ENCODE assay signal across 10 mouse cellular contexts in the genomic region with DNA sequence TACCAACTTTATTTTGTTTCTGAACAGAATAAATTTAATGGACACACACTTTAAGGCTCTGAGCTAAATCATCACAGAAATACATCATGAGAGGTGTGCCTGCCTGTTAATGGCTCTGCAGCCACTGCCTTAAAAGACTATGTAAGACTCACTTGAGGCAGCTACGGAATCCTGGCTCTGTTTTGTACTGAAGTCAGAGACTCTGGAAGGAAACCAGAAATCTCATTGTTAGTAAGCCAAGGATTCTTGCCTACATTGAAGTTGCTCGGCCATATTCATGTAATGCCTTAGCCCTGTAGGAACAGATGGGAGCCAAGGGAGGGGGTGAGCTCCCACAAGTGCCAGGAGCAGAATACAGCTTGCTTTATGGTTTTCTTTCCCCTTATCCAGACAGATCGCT.
DNase-seq lines count a peak whose midpoint lies in the region; ATAC-seq lines count a peak whose summit lies in the region.
"Had no signal": no experiment of that assay in that cellular context is flagged by ENCODE, and none has a peak within 500 bp of the region (broad histone marks: within the 10 kb centered on the region; RNA-seq: fewer than 3 reads in every experiment).

No protein-coding gene starts in this region.

- no peaks in the 10 kb centered on the region for H3K36me3 ChIP-seq in lung, embryonic 15.5 days

- no peak overlapping the region for H3K4me2 ChIP-seq in lung, embryonic 15.5 days

- no peaks in the 10 kb centered on the region for H3K27me3 ChIP-seq in lung, embryonic 15.5 days

- no peak overlapping the region for H3K4me3 ChIP-seq in lung, embryonic 15.5 days

- H3K4me1 ChIP-seq in lung, embryonic 15.5 days, result 0 out of 2 replicates have a peak, but pooled peaks cover 3% of the 10 kb centered on the region

- ATAC-seq in lung, embryonic 15.5 days (ENCODE audit: borderline replicate concordance, extremely low read depth, low FRiP score, low TSS enrichment), result no peak

- DNase-seq in lung, postnatal 25 days (ENCODE audit: low spot score), result no peak
- DNase-seq in cerebellum, adult 9-11 months, result peak; percentile 89
- DNase-seq in layer of hippocampus, adult 8-10 months (ENCODE audit: low spot score in 2 of 2), result peak; percentile 62
- peak; percentile 73 to 88 for DNase-seq in right cerebral cortex, postnatal 10 days (ENCODE audit: low spot score in 2 of 2)
- DNase-seq in adrenal gland, postnatal 14 days, result no peak
- no peak for DNase-seq in adrenal gland, adult 8-10 months
- DNase-seq in ovary, adult 18-20 months (ENCODE audit: low spot score), result no peak
- DNase-seq: heart, adult 18-20 months; liver had no signal

- 0 out of 2 replicates have a peak overlapping the region, but pooled peaks have one; percentile 24 for H3K27ac ChIP-seq in lung, embryonic 15.5 days

- no peak overlapping the region for H3K9ac ChIP-seq in lung, embryonic 15.5 days

- no peaks in the 10 kb centered on the region for H3K9me3 ChIP-seq in lung, embryonic 15.5 days

- 56% methylated on average over 3 of the region's 3 CpGs for WGBS in lung, embryonic 15.5 days

Comparison
In these comparisons a context has a peak if more than half of its experiments do, and no peak if none do; other contexts are left out.
1. DNase-seq: peak in cerebellum, adult 9-11 months (single experiment), layer of hippocampus, adult 8-10 months (2 of 2) and right cerebral cortex, postnatal 10 days (2 of 2); none in lung, postnatal 25 days (single experiment), adrenal gland, postnatal 14 days (single experiment), adrenal gland, adult 8-10 months (single experiment) and ovary, adult 18-20 months (single experiment).